Mouse (Mus musculus): Measurements from ENCODE around the gene Gli2.

GRCm38 (mm10) chr1:119087539-119087938, 34.1 kb upstream of the Gli2 start:
- peak; percentile 72; the same call in 1 of the 2 replicates for TF ChIP-seq CTCF (IDR thresholded peaks at IDR 0.05; ENCODE audit: control insufficient read depth, insufficient read depth, insufficient replicate concordance, low read depth, low read length)
- TF ChIP-seq POLR2A (IDR thresholded peaks at IDR 0.05; ENCODE audit: control insufficient read depth, low read depth, low read length) = no peak

Measured in testis, adult 2 months (tissue).